Mouse (Mus musculus): ENCODE measurements around the gene Acy3. TPM values are rescaled to one million over a fixed set of nuclear protein-coding genes. Genes with fewer than 3 reads are reported as not detected.
"Not testable (repeated sequence)": the region's sequence is repeated elsewhere in the genome, so short reads cannot be mapped to it uniquely, and the experiment has no call there.

Gene Acy3
- polyA plus RNA-seq, 1 experiment: 14.9 TPM

DNA sequence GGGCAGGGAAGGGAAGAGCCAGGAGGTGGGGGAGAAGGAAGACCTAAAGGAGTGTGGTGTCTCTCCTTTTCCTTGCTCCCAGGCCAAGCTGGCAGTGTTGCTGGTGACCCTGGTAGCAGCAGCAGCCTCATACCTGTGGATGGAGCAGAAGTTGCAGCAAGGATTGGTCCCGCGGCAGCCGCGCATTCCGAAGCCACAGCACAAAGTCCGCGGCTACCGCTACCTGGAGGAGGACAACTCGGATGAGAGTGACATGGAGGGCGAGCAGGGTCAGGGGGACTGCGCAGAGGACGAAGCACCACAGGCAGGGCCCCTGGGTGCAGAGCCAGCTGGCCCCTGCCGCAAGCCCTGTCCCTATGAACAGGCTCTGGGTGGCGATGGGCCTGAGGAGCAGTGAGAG lies 37.8 kb upstream of the Acy3 start:
- no peak for DNase-seq
- H3K27ac ChIP-seq (ENCODE audit: control insufficient read depth, insufficient read depth, low read length): no peak overlapping the region
- WGBS: 97% methylated on average over 14 of the region's 14 CpGs
- TF ChIP-seq CTCF (IDR thresholded peaks at IDR 0.05; ENCODE audit: borderline replicate concordance, control insufficient read depth, extremely low read depth, insufficient read depth, low read length, poor library complexity) (no peak), POLR2A (IDR thresholded peaks at IDR 0.05; ENCODE audit: control insufficient read depth, extremely low read depth, insufficient read depth, low read length, poor library complexity) (no peak)
- H3K4me3 ChIP-seq (ENCODE audit: control insufficient read depth, insufficient read depth, low read length): no peak overlapping the region
- peaks cover 8% of the 10 kb centered on the region for H3K4me1 ChIP-seq (replicated peaks; ENCODE audit: control insufficient read depth, insufficient read depth, low read length)
- no peaks in the 10 kb centered on the region for H3K27me3 ChIP-seq (ENCODE audit: control insufficient read depth, insufficient read depth, low read length)
- no peaks in the 10 kb centered on the region for H3K36me3 ChIP-seq (ENCODE audit: control insufficient read depth, insufficient read depth, low read length)

DNA sequence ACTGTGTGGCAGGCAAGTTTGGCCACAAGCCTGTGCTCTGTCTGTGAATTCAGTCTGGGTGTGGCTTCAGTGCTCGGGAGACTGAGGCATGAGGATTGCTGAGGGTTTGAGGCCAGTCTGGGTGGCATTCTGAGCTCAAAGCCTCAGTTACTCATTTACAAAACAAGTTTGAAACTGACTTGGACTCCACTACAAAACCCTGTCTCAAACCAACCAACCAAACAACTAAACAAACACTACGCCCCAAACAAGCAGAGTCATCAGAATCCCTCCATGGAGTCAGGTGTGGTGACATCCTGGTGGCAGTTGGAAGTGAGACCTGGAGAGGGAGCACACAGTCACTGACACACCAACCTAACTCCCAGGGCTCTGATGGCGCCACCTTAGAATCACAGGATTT lies 36.0 kb upstream of the Acy3 start:
- WGBS: 98% methylated on average over 3 of the region's 3 CpGs
- no peak overlapping the region for H3K27ac ChIP-seq (ENCODE audit: control insufficient read depth, insufficient read depth, low read length)
- no peak for TF ChIP-seq POLR2A (IDR thresholded peaks at IDR 0.05; ENCODE audit: control insufficient read depth, extremely low read depth, insufficient read depth, low read length, poor library complexity)

DNA sequence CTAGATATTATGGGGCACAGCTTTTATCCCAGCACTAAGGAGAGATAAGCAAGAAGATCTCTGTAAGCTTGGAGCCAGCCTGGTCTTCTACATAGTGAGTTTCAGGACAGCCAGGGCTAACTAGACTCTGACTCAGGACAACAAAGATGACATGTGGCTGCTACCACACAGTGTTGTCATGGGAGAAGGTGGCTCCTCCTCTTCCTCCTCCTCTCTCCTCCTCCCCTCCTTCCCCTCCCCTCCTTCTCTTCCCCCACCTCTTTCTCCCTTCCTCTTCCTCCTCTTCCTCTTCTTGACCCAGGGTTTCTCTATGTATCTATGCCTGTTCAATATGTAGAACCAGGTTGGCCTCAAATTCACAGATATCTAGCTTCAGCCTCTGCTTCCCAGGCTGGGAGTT lies 34.9 kb upstream of the Acy3 start:
- Histone ChIP-seq H3K4me3 (ENCODE audit: control insufficient read depth, insufficient read depth, low read length) (no peak overlapping the region), H3K36me3 (ENCODE audit: control insufficient read depth, insufficient read depth, low read length) (no peaks in the 10 kb centered on the region), H3K27ac (ENCODE audit: control insufficient read depth, insufficient read depth, low read length) (no peak overlapping the region), H3K4me1 (replicated peaks; ENCODE audit: control insufficient read depth, insufficient read depth, low read length) (no peaks in the 10 kb centered on the region; the same call in 1 of the 2 replicates), H3K27me3 (ENCODE audit: control insufficient read depth, insufficient read depth, low read length) (no peaks in the 10 kb centered on the region)
- TF ChIP-seq POLR2A (IDR thresholded peaks at IDR 0.05; ENCODE audit: control insufficient read depth, extremely low read depth, insufficient read depth, low read length, poor library complexity) (no peak), CTCF (IDR thresholded peaks at IDR 0.05; ENCODE audit: borderline replicate concordance, control insufficient read depth, extremely low read depth, insufficient read depth, low read length, poor library complexity) (no peak)
- no peak for DNase-seq

More for the DNA sequence above, 36.0 kb upstream of the Acy3 start:
- H3K27me3 ChIP-seq (ENCODE audit: control insufficient read depth, insufficient read depth, low read length): no peaks in the 10 kb centered on the region
- no peak for DNase-seq
- no peak overlapping the region for H3K4me3 ChIP-seq (ENCODE audit: control insufficient read depth, insufficient read depth, low read length)
- H3K4me1 ChIP-seq (replicated peaks; ENCODE audit: control insufficient read depth, insufficient read depth, low read length): peaks cover 4% of the 10 kb centered on the region
- H3K36me3 ChIP-seq (ENCODE audit: control insufficient read depth, insufficient read depth, low read length): no peaks in the 10 kb centered on the region

DNA sequence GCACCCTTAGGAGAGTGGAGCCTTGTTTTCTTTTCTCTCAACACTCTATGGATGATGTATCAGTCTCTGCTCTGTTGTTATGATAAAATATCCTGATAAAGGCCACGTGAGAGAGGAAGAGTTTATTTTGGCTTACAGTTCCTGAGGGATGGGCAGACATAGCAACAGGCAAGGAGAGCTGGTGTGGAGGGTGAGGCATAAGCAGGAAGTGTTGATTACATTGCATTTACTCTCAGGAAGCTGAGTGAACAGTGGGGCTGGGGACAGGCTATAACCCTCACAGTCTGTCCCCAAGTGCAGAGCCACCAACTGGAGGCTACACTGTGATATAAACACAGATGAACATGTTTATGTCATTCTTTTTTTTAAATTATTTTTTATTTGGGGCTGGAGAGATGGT lies 34.3 kb upstream of the Acy3 start:
- Histone ChIP-seq H3K4me3 (ENCODE audit: control insufficient read depth, insufficient read depth, low read length) (no peak overlapping the region), H3K36me3 (ENCODE audit: control insufficient read depth, insufficient read depth, low read length) (no peaks in the 10 kb centered on the region), H3K27me3 (ENCODE audit: control insufficient read depth, insufficient read depth, low read length) (no peaks in the 10 kb centered on the region), H3K27ac (ENCODE audit: control insufficient read depth, insufficient read depth, low read length) (no peak overlapping the region), H3K4me1 (replicated peaks; ENCODE audit: control insufficient read depth, insufficient read depth, low read length) (no peaks in the 10 kb centered on the region)
- 85% methylated on average over 1 of the region's 1 CpGs for WGBS
- TF ChIP-seq CTCF (IDR thresholded peaks at IDR 0.05; ENCODE audit: borderline replicate concordance, control insufficient read depth, extremely low read depth, insufficient read depth, low read length, poor library complexity) (no peak), POLR2A (IDR thresholded peaks at IDR 0.05; ENCODE audit: control insufficient read depth, extremely low read depth, insufficient read depth, low read length, poor library complexity) (no peak)
- DNase-seq: no peak

DNA sequence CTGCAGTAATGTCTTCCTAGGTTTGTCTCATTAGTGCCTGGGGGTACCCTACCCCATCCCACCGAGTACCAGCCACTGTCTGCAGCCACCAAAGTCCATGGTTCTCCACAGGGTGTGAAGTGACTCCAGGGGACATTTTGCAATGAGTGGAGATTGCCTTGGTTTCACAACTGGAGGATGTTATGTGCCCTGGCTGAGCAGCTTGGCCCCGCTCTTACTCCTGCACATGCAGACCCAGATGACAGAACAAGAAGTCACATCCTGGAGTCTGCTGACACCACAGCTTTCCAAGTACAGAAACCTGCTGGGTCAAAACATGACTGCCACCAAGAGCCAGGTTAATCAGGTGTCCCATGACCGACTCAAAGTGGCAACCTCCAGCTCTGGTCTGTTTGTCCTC lies 31.3 kb upstream of the Acy3 start:
- WGBS: 84% methylated on average over 3 of the region's 3 CpGs
- no peak for TF ChIP-seq CTCF (IDR thresholded peaks at IDR 0.05; ENCODE audit: borderline replicate concordance, control insufficient read depth, extremely low read depth, insufficient read depth, low read length, poor library complexity)

DNA sequence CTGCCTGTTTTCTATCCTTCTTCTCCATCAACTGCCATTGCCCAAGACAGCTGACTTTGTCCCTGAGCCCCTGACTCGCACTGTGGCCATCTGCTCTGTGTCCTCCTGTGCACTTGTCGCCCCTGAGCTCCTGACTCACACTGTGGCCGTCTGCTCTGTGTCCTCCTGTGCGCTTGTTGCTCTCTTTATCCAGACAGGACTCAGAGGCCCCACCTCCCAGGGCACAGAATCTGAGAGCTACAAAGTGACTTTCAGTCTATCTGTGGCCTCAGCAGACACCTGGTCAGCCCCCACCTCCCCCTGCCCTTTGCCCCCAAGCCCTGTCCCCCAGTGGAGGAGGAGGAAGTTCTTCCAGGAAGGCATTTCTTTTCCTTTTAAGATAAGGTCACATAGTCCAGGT lies 30.6 kb upstream of the Acy3 start:
- DNase-seq: no peak
- WGBS: 92% methylated on average over 4 of the region's 4 CpGs
- no peaks in the 10 kb centered on the region for H3K36me3 ChIP-seq (ENCODE audit: control insufficient read depth, insufficient read depth, low read length)
- H3K4me3 ChIP-seq (ENCODE audit: control insufficient read depth, insufficient read depth, low read length): no peak overlapping the region
- no peaks in the 10 kb centered on the region for H3K27me3 ChIP-seq (ENCODE audit: control insufficient read depth, insufficient read depth, low read length)
- TF ChIP-seq CTCF (IDR thresholded peaks at IDR 0.05; ENCODE audit: borderline replicate concordance, control insufficient read depth, extremely low read depth, insufficient read depth, low read length, poor library complexity) (no peak), POLR2A (IDR thresholded peaks at IDR 0.05; ENCODE audit: control insufficient read depth, extremely low read depth, insufficient read depth, low read length, poor library complexity) (no peak)
- no peaks in the 10 kb centered on the region for H3K4me1 ChIP-seq (replicated peaks; ENCODE audit: control insufficient read depth, insufficient read depth, low read length)
- H3K27ac ChIP-seq (ENCODE audit: control insufficient read depth, insufficient read depth, low read length): no peak overlapping the region

More for the DNA sequence above, 31.3 kb upstream of the Acy3 start:
- no peaks in the 10 kb centered on the region for H3K36me3 ChIP-seq (ENCODE audit: control insufficient read depth, insufficient read depth, low read length)
- no peak overlapping the region for H3K4me3 ChIP-seq (ENCODE audit: control insufficient read depth, insufficient read depth, low read length)
- no peaks in the 10 kb centered on the region for H3K4me1 ChIP-seq (replicated peaks; ENCODE audit: control insufficient read depth, insufficient read depth, low read length)
- no peak for DNase-seq
- H3K27me3 ChIP-seq (ENCODE audit: control insufficient read depth, insufficient read depth, low read length): no peaks in the 10 kb centered on the region
- no peak overlapping the region for H3K27ac ChIP-seq (ENCODE audit: control insufficient read depth, insufficient read depth, low read length)

DNA sequence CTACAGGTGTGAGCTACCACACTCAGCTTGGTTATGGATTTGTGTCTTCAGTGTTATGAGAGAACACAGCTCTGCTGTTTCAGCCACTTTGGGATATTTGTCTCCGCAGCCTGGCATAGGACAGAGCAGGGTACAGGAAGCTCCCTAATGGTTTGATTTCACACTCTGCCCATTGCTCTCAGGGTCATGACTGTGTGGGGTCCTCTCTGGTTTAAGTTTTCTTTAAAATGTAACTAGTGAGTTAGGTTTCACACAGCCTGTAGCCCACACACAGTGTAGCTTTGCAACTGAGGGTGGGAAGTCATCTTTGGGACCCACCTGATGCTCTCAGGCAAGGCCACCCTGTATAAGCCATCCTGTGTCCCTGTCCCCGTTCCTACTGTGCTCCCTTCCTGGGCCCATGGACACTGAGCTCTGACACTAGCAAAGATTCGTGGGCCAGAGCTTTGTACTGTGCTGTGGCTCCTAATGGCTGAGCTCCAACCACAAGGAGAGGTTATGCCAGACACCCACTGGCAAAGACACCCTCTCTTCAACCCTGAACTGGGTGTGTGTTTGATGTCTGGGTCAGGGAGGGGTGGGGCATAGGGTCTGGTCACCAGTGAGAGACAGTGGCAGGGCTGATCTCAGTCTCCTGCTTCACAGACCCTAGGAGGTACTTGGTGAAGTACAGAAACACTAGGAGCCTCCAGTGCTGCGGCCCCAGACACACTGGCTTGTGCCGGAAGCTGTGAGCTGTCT lies 28.9 kb upstream of the Acy3 start:
- not testable (repeated sequence) for DNase-seq; H3K36me3 ChIP-seq (ENCODE audit: control insufficient read depth, insufficient read depth, low read length); H3K4me3 ChIP-seq (ENCODE audit: control insufficient read depth, insufficient read depth, low read length); H3K4me1 ChIP-seq (replicated peaks; ENCODE audit: control insufficient read depth, insufficient read depth, low read length); H3K27me3 ChIP-seq (ENCODE audit: control insufficient read depth, insufficient read depth, low read length); H3K27ac ChIP-seq (ENCODE audit: control insufficient read depth, insufficient read depth, low read length)
- WGBS: 91% methylated on average over 5 of the region's 5 CpGs

All from thymus, adult 2 months (tissue).